Mouse (Mus musculus) forebrain, embryonic 12.5 days (tissue): ENCODE data around the gene Apol10b. TPM values are rescaled to one million over a fixed set of nuclear protein-coding genes. Genes with fewer than 3 reads are reported as not detected.
"Not testable (repeated sequence)": the region's sequence is repeated elsewhere in the genome, so short reads cannot be mapped to it uniquely, and the experiment has no call there.

Source experiments
- ATAC-seq: fragments of 200-750 bp; cut with Nextera tagmentation; 2 replicates; pipeline ENCODE4 v1.8.0; 2017; ENCODE audit warnings: moderate TSS enrichment; ENCODE audit not compliant: low FRiP score
- H3K27ac ChIP-seq: fragments of 300-500 bp; sonication (generic); 2 replicates; pipeline ENCODE4 v1.5.1; 2016; ENCODE audit warnings: mild to moderate bottlenecking
- H3K27me3 ChIP-seq: fragments of 300-500 bp; sonication (generic); 2 replicates; pipeline ENCODE4 v1.6.1; 2016; ENCODE audit warnings: mild to moderate bottlenecking
- H3K36me3 ChIP-seq: fragments of 300-500 bp; sonication (generic); replicated peaks from 2 replicates; pipeline ENCODE4 v1.6.1; 2016; ENCODE audit warnings: mild to moderate bottlenecking
- H3K4me1 ChIP-seq: fragments of 300-500 bp; sonication (generic); 2 replicates; pipeline ENCODE4 v1.6.1; 2016
- H3K4me2 ChIP-seq: fragments of 300-500 bp; sonication (generic); 2 replicates; pipeline ENCODE4 v1.6.1; 2016; ENCODE audit warnings: mild to moderate bottlenecking, moderate library complexity
- H3K4me3 ChIP-seq: fragments of 300-500 bp; sonication (generic); replicated peaks from 2 replicates; pipeline ENCODE4 v1.5.1; 2016; ENCODE audit warnings: mild to moderate bottlenecking
- H3K9ac ChIP-seq: fragments of 300-500 bp; sonication (generic); 2 replicates; pipeline ENCODE4 v1.6.1; 2016; ENCODE audit warnings: mild to moderate bottlenecking
- H3K9me3 ChIP-seq: fragments of 300-500 bp; sonication (generic); 2 replicates; pipeline ENCODE4 v1.6.1; 2016
- WGBS: fragments of 180-500 bp; shearing (Covaris S2); methylation state at CpG from one replicate; pipeline ENCODE4 v1.1.7; 2016; 5-methylcytosine and 5-hydroxymethylcytosine counted together
- polyA plus RNA-seq: library from polyadenylated mRNA; unstranded; fragments of >200 nt; fragmentation: Nextera tagmentation; extraction: Ambion mirVana; gene quantifications from 2 replicates; pipeline ENCODE4 v1.2.1, GENCODE M21; 2016

Apol10b gene
- not detected in 2 replicates for polyA plus RNA-seq

- Histone ChIP-seq H3K9ac (no peak within 1 kb of the TSS), H3K4me1 (no peaks in the 10 kb centered on the region), H3K27me3 (no peaks in the 10 kb centered on the region), H3K4me2 (no peak within 1 kb of the TSS), H3K4me3 (no peak within 1 kb of the TSS), H3K36me3 (no peaks in the 10 kb centered on the region), H3K9me3 (no peaks in the 10 kb centered on the region), H3K27ac (no peak within 1 kb of the TSS)
- ATAC-seq: no peak
- WGBS: 67% methylated on average over 5 of the region's 5 CpGs
Observed at GRCm38 (mm10) chr15:77595961-77596360, at the start of gene Apol10b. Gene Apol10b (minus strand): TSS chr15:77596125.

GRCm38 (mm10) chr15:77643176-77643575, 47.3 kb upstream of the Apol10b start, which contains the start of gene Apol11b:
Gene Apol11b (minus strand): TSS chr15:77643286.
- not testable (repeated sequence) for H3K9me3 ChIP-seq, H3K9ac ChIP-seq, ATAC-seq, H3K27me3 ChIP-seq, H3K27ac ChIP-seq, H3K4me3 ChIP-seq, H3K4me1 ChIP-seq, H3K4me2 ChIP-seq, H3K36me3 ChIP-seq
- WGBS: 76% methylated on average over 2 of the region's 2 CpGs

GRCm38 (mm10) chr15:77629822-77630221, 33.9 kb upstream of the Apol10b start:
- not testable (repeated sequence) for H3K9ac ChIP-seq, H3K4me1 ChIP-seq, H3K9me3 ChIP-seq, ATAC-seq, H3K27me3 ChIP-seq, H3K27ac ChIP-seq, H3K4me2 ChIP-seq, H3K4me3 ChIP-seq, H3K36me3 ChIP-seq
- 70% methylated on average over 3 of the region's 3 CpGs for WGBS

GRCm38 (mm10) chr15:77628647-77629046, 32.7 kb upstream of the Apol10b start:
- not testable (repeated sequence) for H3K4me1 ChIP-seq, H3K27me3 ChIP-seq, H3K4me3 ChIP-seq, H3K9me3 ChIP-seq, H3K9ac ChIP-seq, H3K36me3 ChIP-seq, H3K27ac ChIP-seq, H3K4me2 ChIP-seq, ATAC-seq
- whole genome bisulfite sequencing: 63% methylated on average over 9 of the region's 9 CpGs

GRCm38 (mm10) chr15:77626471-77626870, 30.5 kb upstream of the Apol10b start:
- ATAC-seq, H3K4me3 ChIP-seq, H3K4me2 ChIP-seq, H3K4me1 ChIP-seq, H3K9me3 ChIP-seq, H3K27ac ChIP-seq, H3K36me3 ChIP-seq, H3K27me3 ChIP-seq, H3K9ac ChIP-seq: not testable (repeated sequence)
- WGBS: 91% methylated on average over 4 of the region's 4 CpGs

GRCm38 (mm10) chr15:77624710-77625109, 28.8 kb upstream of the Apol10b start:
- H3K36me3 ChIP-seq: no peaks in the 10 kb centered on the region
- no peaks in the 10 kb centered on the region for H3K4me1 ChIP-seq
- H3K9me3 ChIP-seq: no peaks in the 10 kb centered on the region
- no peak overlapping the region for H3K9ac ChIP-seq
- ATAC-seq: no peak
- H3K4me2 ChIP-seq: no peak overlapping the region
- WGBS: 77% methylated on average over 1 of the region's 1 CpGs
- no peak overlapping the region for H3K27ac ChIP-seq
- H3K27me3 ChIP-seq: no peaks in the 10 kb centered on the region
- no peak overlapping the region for H3K4me3 ChIP-seq

GRCm38 (mm10) chr15:77606069-77606468, 10.1 kb upstream of the Apol10b start:
- WGBS: 94% methylated on average over 3 of the region's 3 CpGs
- no peaks in the 10 kb centered on the region for H3K36me3 ChIP-seq
- H3K27me3 ChIP-seq: no peaks in the 10 kb centered on the region
- no peaks in the 10 kb centered on the region for H3K9me3 ChIP-seq
- H3K4me1 ChIP-seq: no peaks in the 10 kb centered on the region
- no peak overlapping the region for H3K27ac ChIP-seq
- H3K4me3 ChIP-seq: no peak overlapping the region
- H3K9ac ChIP-seq: no peak overlapping the region
- H3K4me2 ChIP-seq: no peak overlapping the region
- no peak for ATAC-seq

GRCm38 (mm10) chr15:77598958-77599357, 3.0 kb upstream of the Apol10b start, which contains the start of gene Gm36245:
Gene Gm36245 (plus strand): TSS chr15:77599258.
- H3K27ac ChIP-seq: no peak within 1 kb of the TSS
- H3K4me1 ChIP-seq: no peaks in the 10 kb centered on the region
- 86% methylated on average over 1 of the region's 1 CpGs for whole genome bisulfite sequencing
- ATAC-seq: no peak
- H3K9ac ChIP-seq: no peak within 1 kb of the TSS
- H3K36me3 ChIP-seq: no peaks in the 10 kb centered on the region
- no peak within 1 kb of the TSS for H3K4me3 ChIP-seq
- no peak within 1 kb of the TSS for H3K4me2 ChIP-seq
- H3K9me3 ChIP-seq: no peaks in the 10 kb centered on the region
- H3K27me3 ChIP-seq: no peaks in the 10 kb centered on the region

GRCm38 (mm10) chr15:77598429-77598828, 2.5 kb upstream of the Apol10b start:
- Histone ChIP-seq H3K4me3 (no peak overlapping the region), H3K27ac (no peak overlapping the region), H3K27me3 (no peaks in the 10 kb centered on the region), H3K4me2 (no peak overlapping the region), H3K36me3 (no peaks in the 10 kb centered on the region), H3K9ac (no peak overlapping the region), H3K4me1 (no peaks in the 10 kb centered on the region), H3K9me3 (no peaks in the 10 kb centered on the region)
- ATAC-seq: no peak
- WGBS: 86% methylated on average over 3 of the region's 3 CpGs

GRCm38 (mm10) chr15:77593557-77593956, 2.4 kb downstream of the Apol10b start:
- Histone ChIP-seq H3K27me3 (no peaks in the 10 kb centered on the region), H3K36me3 (no peaks in the 10 kb centered on the region), H3K4me2 (no peak overlapping the region), H3K4me1 (no peaks in the 10 kb centered on the region), H3K9ac (no peak overlapping the region), H3K9me3 (no peaks in the 10 kb centered on the region), H3K27ac (no peak overlapping the region), H3K4me3 (no peak overlapping the region)
- ATAC-seq: no peak
- 88% methylated on average over 1 of the region's 1 CpGs for WGBS

GRCm38 (mm10) chr15:77590881-77591280, 5.0 kb downstream of the Apol10b start:
- Histone ChIP-seq H3K4me1 (no peaks in the 10 kb centered on the region), H3K36me3 (no peaks in the 10 kb centered on the region), H3K4me2 (no peak overlapping the region), H3K27me3 (no peaks in the 10 kb centered on the region), H3K9ac (no peak overlapping the region), H3K9me3 (no peaks in the 10 kb centered on the region), H3K4me3 (no peak overlapping the region), H3K27ac (no peak overlapping the region)
- WGBS: 70% methylated on average over 2 of the region's 2 CpGs
- ATAC-seq: no peak

GRCm38 (mm10) chr15:77588981-77589380, 6.9 kb downstream of the Apol10b start:
- Histone ChIP-seq H3K9me3 (no peaks in the 10 kb centered on the region), H3K4me3 (no peak overlapping the region)

GRCm38 (mm10) chr15:77587026-77587425, 8.9 kb downstream of the Apol10b start:
- no peaks in the 10 kb centered on the region for H3K36me3 ChIP-seq
- no peak overlapping the region for H3K4me2 ChIP-seq
- no peak overlapping the region for H3K4me3 ChIP-seq
- no peak overlapping the region for H3K9ac ChIP-seq
- H3K27me3 ChIP-seq: no peaks in the 10 kb centered on the region
- H3K4me1 ChIP-seq: no peaks in the 10 kb centered on the region
- ATAC-seq: no peak
- no peaks in the 10 kb centered on the region for H3K9me3 ChIP-seq
- no peak overlapping the region for H3K27ac ChIP-seq

More at GRCm38 (mm10) chr15:77588981-77589380, 6.9 kb downstream of the Apol10b start:
- Histone ChIP-seq H3K36me3 (no peaks in the 10 kb centered on the region), H3K4me1 (no peaks in the 10 kb centered on the region), H3K4me2 (no peak overlapping the region), H3K27ac (no peak overlapping the region), H3K9ac (no peak overlapping the region), H3K27me3 (no peaks in the 10 kb centered on the region)
- no peak for ATAC-seq
